Mouse (Mus musculus) E14TG2a.4 (cell line): ENCODE measurements around the gene Gm20388.

ENCODE experiments used
- H3K27me3 ChIP-seq: 2 replicates; pipeline ENCODE4 v1.6.1; 2014; ENCODE audit warnings: low read length, control low read depth; ENCODE audit not compliant: insufficient read depth
- H3K36me3 ChIP-seq: 2 replicates; pipeline ENCODE4 v1.6.1; 2014; ENCODE audit warnings: low read length, control low read depth; ENCODE audit not compliant: insufficient read depth
- H3K4me1 ChIP-seq: replicated peaks from 2 replicates; pipeline ENCODE4 v1.6.1; 2014; ENCODE audit warnings: low read depth, low read length, control low read depth
- H3K4me3 ChIP-seq: replicated peaks from 2 replicates; pipeline ENCODE4 v1.5.1; 2014; ENCODE audit warnings: mild to moderate bottlenecking, low read length
- H3K9me3 ChIP-seq: 2 replicates; pipeline ENCODE4 v1.6.1; 2014; ENCODE audit warnings: low read length, control low read depth
- CTCF ChIP-seq: conservative IDR thresholded peaks from 2 replicates; pipeline ENCODE4 v1.5.1; 2014; ENCODE audit warnings: low read length
- NANOG ChIP-seq: IDR thresholded peaks from 2 replicates; pipeline ENCODE4 v1.6.1; 2014; ENCODE audit warnings: borderline replicate concordance, low read length, mixed read lengths
- POU5F1 ChIP-seq: IDR thresholded peaks from 2 replicates; pipeline ENCODE4 v1.6.1; 2014; ENCODE audit warnings: low read length, borderline replicate concordance

The Gm20388 gene

GRCm38 (mm10) chr8:123387041-123387440 lies 3476.4 kb downstream of the Gm20388 start:
- TF ChIP-seq CTCF = no peak
- H3K4me1 ChIP-seq = peaks cover 37% of the 10 kb centered on the region

GRCm38 (mm10) chr8:123387801-123388200 lies 3477.2 kb downstream of the Gm20388 start:
- H3K9me3 ChIP-seq = no peaks in the 10 kb centered on the region
- TF ChIP-seq POU5F1 (no peak), NANOG (no peak), CTCF (no peak)
- H3K36me3 ChIP-seq = peaks cover 99% of the 10 kb centered on the region
- no peaks in the 10 kb centered on the region for H3K27me3 ChIP-seq
- H3K4me3 ChIP-seq = no peak overlapping the region
- peaks cover 37% of the 10 kb centered on the region for H3K4me1 ChIP-seq

More at GRCm38 (mm10) chr8:123387041-123387440, 3476.4 kb downstream of the Gm20388 start:
- Histone ChIP-seq H3K27me3 (no peaks in the 10 kb centered on the region), H3K4me3 (no peak overlapping the region), H3K9me3 (no peaks in the 10 kb centered on the region), H3K36me3 (peaks cover 99% of the 10 kb centered on the region)

GRCm38 (mm10) chr8:123389026-123389425 lies 3478.4 kb downstream of the Gm20388 start:
- Histone ChIP-seq H3K27me3 (no peaks in the 10 kb centered on the region), H3K9me3 (no peaks in the 10 kb centered on the region), H3K4me3 (no peak overlapping the region), H3K36me3 (peaks cover 99% of the 10 kb centered on the region), H3K4me1 (peaks cover 37% of the 10 kb centered on the region)
- TF ChIP-seq NANOG = no peak

- peaks cover 100% of the 10 kb centered on the region for H3K36me3 ChIP-seq
- H3K4me3 ChIP-seq = peak overlapping the region; percentile 1; the same call in 1 of the 2 replicates
- H3K4me1 ChIP-seq = peaks cover 24% of the 10 kb centered on the region
- H3K9me3 ChIP-seq = no peaks in the 10 kb centered on the region
- no peaks in the 10 kb centered on the region for H3K27me3 ChIP-seq
- TF ChIP-seq POU5F1 (no peak), NANOG (no peak), CTCF (no peak)
Observed at GRCm38 (mm10) chr8:123398308-123398707, 3487.7 kb downstream of the Gm20388 start.

GRCm38 (mm10) chr8:123401936-123402335 lies 3491.3 kb downstream of the Gm20388 start:
- H3K4me3 ChIP-seq = no peak overlapping the region
- no peak for TF ChIP-seq NANOG
- no peak for TF ChIP-seq CTCF
- TF ChIP-seq POU5F1 = no peak
- H3K9me3 ChIP-seq = no peaks in the 10 kb centered on the region
- peaks cover 39% of the 10 kb centered on the region for H3K4me1 ChIP-seq
- H3K27me3 ChIP-seq = no peaks in the 10 kb centered on the region
- H3K36me3 ChIP-seq = peaks cover 69% of the 10 kb centered on the region

- TF ChIP-seq NANOG (no peak), POU5F1 (no peak), CTCF (no peak)
- H3K4me1 ChIP-seq = peaks cover 40% of the 10 kb centered on the region
- H3K27me3 ChIP-seq = peaks cover 5% of the 10 kb centered on the region
- no peak overlapping the region for H3K4me3 ChIP-seq
- H3K9me3 ChIP-seq = no peaks in the 10 kb centered on the region
- peaks cover 60% of the 10 kb centered on the region for H3K36me3 ChIP-seq
Observed at GRCm38 (mm10) chr8:123402730-123403326, 3492.2 kb downstream of the Gm20388 start.

- H3K9me3 ChIP-seq = no peaks in the 10 kb centered on the region
- H3K27me3 ChIP-seq = peaks cover 22% of the 10 kb centered on the region
- TF ChIP-seq POU5F1 = no peak
- no peak for TF ChIP-seq CTCF
- TF ChIP-seq NANOG = no peak
Observed at GRCm38 (mm10) chr8:123404521-123404920, 3493.9 kb downstream of the Gm20388 start.

GRCm38 (mm10) chr8:123406786-123407185 lies 3496.1 kb downstream of the Gm20388 start, which contains the start of gene Mc1r:
Gene Mc1r (plus strand): TSS chr8:123407107.
- no peak for TF ChIP-seq NANOG
- TF ChIP-seq CTCF = peak; percentile 96
- Histone ChIP-seq H3K4me1 (peaks cover 61% of the 10 kb centered on the region), H3K9me3 (no peaks in the 10 kb centered on the region), H3K36me3 (peaks cover 21% of the 10 kb centered on the region), H3K4me3 (0 out of 2 replicates have a peak within 1 kb of the TSS, but pooled peaks have one; percentile 3), H3K27me3 (peaks cover 42% of the 10 kb centered on the region)

More at GRCm38 (mm10) chr8:123404521-123404920, 3493.9 kb downstream of the Gm20388 start:
- Histone ChIP-seq H3K4me3 (no peak overlapping the region), H3K36me3 (peaks cover 43% of the 10 kb centered on the region), H3K4me1 (peaks cover 42% of the 10 kb centered on the region)

GRCm38 (mm10) chr8:123407612-123408011 lies 3497.0 kb downstream of the Gm20388 start:
- H3K36me3 ChIP-seq = peaks cover 12% of the 10 kb centered on the region
- H3K4me1 ChIP-seq = peaks cover 69% of the 10 kb centered on the region
- 0 out of 2 replicates have a peak overlapping the region, but pooled peaks have one; percentile 3 for H3K4me3 ChIP-seq
- peaks cover 46% of the 10 kb centered on the region for H3K27me3 ChIP-seq
- TF ChIP-seq POU5F1 (no peak), CTCF (no peak), NANOG (no peak)
- no peaks in the 10 kb centered on the region for H3K9me3 ChIP-seq
